Mouse (Mus musculus): ENCODE data around the gene Plod3.

Plod3 gene

DNA sequence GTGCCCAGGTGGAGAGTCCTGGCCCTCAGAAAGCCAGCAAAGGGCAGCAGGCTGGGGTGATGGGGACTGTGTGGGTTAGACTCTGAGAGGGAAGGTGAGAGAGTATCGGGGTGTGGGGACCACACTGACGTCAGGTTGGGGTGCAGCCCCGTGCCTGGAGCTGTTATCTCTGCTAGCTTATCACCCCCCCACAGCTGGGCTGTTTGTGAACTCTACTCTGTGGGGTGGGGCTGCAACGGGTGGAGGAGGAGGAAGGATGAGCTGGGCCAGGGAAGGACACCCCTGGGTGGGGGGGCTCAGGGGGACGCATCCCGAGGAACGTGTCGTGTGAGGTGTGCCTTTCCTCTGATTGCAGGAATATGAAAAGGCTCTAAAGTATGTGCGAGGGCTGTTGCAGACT is 21.6 kb upstream of the Plod3 start:
- peak; percentile 31 for DNase-seq

DNA sequence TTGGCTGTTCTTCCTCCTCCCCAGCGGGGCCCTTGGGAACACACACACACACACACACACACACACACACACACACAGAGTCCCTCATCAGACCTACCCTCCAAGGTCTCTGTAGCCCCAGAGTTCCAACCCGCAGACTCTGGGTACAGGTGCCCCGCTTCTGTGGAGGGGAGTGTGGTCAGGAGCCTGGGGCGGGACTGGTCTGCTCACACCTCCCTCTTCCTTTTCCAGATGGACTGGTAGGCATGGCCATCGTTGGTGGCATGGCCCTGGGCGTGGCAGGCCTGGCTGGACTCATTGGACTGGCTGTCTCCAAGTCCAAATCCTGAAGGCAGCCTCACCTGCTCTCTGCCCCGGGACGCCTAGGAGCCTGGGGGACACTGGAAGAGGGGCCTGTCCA is 21.1 kb upstream of the Plod3 start:
- DNase-seq, result peak; percentile 17

DNA sequence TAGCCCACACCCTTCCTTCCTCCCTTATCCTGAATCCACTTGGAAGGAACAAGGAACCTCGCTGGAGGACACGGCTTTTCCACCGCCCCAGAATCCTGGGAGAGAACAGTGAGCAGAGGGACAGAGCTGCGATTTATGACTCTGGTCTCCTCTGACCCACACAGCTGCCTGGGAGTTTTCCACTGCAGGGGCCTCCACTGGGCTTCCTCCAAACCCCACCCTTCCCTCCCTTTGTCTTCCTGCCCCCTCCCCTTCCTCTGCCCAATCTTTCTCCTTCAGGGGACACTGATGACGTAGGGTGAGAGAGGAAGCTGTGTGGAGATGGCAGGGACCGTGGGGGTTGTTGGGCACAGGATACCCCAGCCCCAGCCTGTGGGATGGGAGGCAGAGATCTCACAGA is 20.5 kb upstream of the Plod3 start, which contains the start of gene Cldn15:
Gene Cldn15 (plus strand): TSS at position 286 of the 400 bp plus-strand sequence.
- DNase-seq, result peak; percentile 12

DNA sequence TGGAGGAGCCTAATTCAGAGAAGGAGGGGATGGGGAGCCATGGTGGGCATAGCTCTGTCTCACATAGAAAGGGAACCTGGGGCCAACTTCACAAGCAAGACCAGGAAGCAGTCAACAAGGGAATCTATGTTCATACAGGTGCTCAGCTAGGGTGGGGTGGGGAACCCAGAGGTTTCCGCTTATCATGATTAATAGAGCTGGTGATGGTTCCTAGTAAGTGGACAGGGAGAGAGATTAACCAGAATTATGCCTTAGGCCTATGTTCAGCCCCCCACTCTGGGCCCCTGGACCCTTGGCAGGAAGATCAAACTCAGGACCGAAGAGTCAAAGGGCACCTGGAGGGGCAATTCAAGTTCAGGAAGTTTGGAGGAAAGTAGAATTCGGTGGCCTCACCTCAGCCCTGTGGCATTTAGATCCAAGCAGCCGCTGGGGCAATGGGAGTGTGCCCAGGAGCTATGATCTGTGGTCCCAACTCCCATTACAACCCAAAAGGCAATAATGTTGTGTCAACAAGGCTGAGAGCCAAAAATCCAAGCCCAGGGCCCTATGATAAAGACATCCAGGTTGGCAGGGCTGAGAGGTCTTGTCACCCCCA is 19.9 kb upstream of the Plod3 start:
- peak; percentile 10 for DNase-seq

DNA sequence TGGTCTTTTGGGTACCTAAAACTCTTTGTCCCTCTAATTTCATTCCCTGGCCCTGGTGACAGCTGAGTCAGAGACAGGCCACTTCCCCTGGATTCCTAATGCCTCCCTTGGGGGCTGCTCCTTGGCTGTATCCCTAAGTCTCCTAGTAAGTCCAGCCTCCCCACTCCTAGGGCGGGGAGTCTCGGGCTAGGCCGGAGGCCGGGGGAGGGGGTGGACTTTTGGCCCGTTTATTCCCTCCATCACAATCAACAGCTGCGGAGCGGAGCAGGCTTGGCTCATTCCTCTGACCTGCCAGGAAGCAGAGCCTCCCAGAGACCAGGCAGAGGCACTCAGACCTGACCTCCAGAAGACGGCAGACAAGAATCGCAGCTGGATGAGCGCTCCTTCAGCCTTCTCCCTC is 19.2 kb upstream of the Plod3 start:
- peak; percentile 8 for DNase-seq

DNA sequence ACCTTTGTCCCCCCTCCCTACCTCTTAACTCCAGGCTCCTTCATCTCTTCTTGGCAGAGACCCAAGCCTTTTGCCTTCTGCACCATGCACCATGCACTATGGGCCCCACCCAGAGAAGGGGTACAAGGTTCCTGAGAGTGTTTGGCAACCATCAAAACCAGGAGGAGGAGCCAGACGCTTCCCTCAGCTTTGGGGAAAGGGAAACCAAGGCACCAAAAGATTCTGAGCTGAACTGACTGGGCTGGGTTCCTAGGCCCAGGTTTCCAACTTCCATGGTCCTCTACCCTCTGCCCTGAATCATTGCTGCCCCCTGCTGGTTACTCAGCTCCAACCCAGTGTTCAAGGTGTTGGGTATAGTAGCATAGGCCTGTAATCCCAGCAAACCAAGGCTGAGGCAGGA is 16.1 kb upstream of the Plod3 start:
- no peak for DNase-seq

DNA sequence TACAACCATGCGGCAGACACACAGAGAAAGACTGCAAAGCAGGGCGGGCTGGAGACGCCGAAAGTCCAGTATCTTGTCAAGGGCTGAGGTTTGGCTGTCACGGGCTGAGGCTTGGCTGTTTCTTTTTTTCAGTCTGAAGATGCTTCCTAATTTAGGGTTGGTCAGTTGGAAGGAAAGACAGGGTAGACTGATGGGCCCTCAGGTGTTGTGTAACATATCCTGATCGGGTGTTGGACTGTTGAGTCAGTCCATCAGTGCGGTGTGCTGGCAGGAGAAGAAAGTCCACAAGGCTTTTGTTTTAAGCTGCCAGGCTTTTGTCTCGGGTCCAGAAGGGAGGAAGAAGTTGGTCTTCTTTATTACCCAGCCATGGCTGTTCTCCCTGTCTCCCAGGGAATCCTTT is 13.1 kb upstream of the Plod3 start:
- DNase-seq, result no peak

DNA sequence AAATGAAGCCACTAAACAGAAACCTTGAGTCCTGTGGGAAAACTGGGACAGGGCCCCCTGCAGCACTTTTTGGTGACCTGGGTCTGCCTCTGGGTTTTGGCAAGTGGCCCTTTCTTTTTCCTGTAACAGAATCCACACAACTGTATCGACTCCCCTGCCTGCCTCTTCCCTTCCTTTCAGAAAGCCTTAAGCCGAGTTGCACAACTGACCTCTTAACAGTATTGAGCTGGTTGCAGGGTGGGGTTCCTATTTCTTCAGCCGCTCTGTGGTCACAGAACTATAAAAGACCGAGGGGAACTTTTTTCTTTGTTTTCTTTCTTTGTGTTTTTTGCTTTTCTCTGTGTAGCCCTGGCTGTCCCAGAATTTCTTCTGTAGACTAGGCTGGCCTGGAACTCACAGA is 9.1 kb upstream of the Plod3 start:
- no peak for DNase-seq

DNA sequence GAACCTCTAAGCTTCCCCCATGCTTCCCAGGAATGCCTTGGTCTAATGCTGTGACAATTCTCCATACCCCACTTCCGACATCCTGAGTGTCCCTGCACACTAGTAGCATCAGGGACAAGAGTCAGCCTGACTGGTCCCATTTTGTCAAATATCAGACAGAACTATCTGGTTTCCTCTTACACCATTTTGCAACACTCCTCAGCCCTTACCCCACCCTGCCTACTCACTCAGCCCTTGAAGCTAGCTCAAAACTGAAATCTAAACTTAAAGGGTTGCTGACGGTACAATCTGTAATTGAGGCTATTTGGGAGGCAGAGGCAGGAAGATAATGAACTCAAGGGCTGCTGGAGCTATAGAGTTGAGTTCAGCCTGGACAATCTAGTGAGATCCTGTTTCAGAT is 7.1 kb upstream of the Plod3 start:
- DNase-seq, result no peak

DNA sequence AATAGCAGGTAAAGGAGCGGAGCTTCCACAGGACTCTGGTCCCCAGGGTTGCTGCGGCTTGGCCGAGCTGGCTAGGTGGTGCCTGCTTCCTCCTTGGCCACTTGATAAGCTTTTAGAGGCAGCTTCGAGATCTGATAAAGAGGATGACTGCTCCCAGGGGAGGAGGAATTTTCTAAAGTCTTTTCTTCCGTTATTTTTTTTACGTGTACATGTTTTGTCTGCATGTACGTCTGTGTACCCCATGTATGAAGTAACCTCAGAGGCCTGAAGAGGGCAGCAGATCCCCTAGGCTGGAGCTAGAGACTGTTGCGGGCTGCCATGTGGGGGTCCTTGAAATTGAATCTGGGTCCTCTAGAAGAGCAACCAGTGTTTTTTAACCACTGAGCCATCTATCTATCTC is 5.8 kb upstream of the Plod3 start:
- DNase-seq, result no peak

DNA sequence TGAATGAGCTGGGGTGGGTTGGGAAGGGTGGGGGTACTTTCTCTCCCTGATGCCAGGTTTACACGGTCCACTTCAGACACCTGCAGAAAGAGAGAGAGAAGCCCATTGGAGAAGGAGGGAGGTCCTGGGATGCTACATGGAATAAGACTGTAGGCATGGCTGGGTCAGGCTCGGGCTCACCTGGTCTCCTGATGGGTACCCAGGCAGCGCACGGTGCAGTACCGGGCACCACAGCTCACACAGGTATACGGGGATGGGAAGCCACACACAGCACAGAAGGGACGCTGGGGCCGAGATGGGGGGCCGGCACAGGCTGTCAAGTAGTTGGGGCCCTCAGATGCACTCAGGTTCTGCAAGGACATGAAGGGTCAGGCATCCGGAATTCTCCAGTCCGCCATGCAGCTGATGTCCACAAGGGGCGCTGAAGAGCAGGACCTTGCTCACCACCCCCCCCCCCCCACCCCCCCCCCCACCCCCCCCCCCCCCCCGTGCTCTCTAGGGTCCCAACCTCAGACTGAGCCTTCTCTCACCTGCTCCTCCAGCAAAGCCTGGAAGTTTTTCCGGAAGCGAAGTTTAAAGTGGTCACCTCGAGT is 4.4 kb upstream of the Plod3 start:
- DNase-seq, result peak; percentile 45

DNA sequence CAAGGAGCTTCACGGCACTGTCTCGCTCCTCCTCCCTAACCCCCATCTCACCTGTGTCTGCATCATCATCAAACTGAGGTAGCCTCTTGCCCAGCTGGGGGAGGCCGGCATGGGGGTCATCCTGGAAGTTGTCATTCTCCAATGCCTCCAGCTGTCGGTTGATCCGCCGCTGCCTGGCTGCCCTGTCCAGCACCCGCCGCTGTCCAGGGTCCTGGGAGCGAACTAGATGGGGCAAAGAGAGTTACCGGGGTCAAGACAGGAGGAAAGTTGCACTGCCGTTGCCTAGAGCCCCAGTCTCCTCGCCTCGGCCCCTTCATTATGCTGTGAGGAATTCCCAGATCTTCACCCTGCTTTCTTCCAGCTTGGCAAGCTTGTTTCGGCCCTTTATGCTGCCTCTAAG is 2.0 kb upstream of the Plod3 start:
- peak; percentile 23 for DNase-seq

DNA sequence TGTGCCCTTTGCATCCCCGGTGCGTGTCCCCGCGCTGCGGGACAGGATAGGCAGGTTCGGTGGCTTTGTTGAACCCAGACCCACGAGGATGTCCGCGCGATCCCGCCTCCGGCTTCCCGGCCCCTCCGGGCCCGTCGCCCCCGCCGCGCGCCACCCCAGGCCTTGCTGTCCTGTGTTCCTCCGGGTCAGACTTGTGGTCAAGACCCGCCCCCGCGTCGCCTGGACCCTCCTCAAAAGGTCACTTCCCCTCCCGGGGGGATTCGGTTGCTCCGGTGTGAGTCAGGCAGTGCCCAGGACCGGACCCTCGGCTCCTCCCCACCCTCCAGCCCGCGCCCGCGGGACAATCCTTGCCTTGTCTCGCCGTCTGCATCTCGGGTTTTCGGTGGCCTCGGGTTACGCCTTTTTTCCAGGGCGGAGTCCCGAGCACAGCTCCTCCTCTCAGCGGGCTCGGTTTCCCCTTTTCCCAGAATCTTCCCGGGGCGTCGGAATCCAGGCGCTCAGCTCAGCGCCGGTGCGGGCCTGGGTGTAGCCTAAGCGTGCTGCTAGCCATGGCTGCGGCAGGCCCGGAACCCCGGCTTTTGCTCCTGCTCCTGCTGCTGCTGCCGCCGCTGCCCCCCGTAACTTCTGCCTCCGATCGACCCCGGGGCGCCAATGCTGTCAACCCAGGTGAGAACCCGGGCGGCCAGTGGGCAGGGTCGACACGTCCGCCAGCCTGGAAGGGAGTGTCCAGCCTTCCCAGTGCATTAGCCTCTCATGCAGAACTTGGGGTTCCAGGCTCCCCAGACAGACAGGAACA is 517 bp downstream of the Plod3 start:
- peak; percentile 85 for DNase-seq

DNA sequence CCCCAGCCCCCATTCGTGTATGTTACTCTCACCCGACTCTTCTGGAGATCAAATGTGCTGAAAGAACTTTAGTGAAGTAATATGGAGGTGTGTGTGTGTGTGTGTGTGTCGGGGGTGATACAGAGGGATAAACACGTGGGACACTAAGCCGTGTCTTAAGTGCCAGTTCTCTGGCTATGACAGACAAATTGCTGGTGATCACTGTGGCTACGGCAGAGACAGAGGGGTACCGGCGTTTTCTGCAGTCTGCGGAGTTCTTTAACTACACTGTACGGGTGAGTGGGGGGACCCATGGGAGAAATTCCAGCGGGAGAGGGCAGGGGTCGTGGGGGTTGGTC is 1.1 kb downstream of the Plod3 start, which contains the start of gene Znhit1:
Gene Znhit1 (minus strand): TSS at position 88 of the 338 bp plus-strand sequence.
- no peak for DNase-seq

DNA sequence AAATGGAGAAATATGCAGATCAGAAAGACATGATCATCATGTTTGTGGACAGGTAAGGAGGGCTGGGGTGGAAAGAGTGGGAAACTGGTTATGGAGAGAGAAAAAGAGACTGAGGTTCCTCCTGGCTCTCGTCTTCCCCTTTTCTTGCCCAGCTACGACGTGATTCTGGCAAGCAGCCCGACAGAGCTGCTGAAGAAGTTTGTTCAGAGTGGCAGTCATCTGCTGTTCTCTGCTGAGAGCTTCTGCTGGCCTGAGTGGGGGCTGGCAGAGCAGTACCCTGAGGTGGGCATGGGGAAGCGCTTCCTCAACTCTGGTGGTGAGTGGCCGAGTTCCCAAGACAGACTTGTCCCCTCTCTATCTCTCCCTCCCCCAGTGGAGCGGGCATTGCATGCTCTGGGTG is 1.6 kb downstream of the Plod3 start:
- peak; percentile 46 for DNase-seq

DNA sequence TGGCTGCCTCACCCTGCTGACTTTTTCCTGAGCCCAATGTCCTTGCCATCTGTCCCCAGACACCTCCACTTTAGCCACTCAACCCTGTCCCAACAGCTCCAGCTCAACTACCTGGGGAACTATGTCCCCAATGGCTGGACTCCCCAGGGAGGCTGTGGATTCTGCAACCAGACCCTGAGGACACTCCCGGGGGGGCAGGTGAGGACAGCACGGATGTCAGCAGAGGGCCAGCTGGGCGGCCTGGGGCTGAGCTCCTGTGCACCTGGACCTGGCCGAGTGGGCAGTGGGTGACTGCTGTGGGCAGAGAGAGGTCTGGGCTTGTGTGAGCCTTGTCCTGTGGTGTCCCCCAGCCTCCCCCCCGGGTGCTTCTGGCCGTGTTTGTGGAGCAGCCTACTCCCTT is 3.0 kb downstream of the Plod3 start:
- DNase-seq, result peak; percentile 31

DNA sequence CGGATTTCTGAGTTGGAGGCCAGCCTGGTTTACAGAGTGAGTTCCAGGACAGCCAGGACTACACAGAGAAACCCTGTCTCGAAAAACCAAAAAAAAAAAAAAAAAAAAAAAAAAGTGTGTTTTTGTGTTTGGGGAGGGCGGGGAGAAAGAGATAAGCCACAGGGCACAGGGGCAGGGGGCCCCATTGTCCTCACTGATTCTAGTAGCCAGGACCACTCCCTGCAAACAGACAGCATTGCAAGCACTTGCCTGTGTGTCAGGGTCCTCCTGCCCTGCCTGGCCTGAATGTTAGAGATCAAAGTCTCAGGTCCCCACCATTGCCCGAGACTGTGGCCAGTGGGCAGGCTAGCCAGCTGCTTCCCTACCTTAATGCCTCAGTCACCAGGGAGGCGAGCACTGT is 12.6 kb downstream of the Plod3 start:
- DNase-seq, result no peak

DNA sequence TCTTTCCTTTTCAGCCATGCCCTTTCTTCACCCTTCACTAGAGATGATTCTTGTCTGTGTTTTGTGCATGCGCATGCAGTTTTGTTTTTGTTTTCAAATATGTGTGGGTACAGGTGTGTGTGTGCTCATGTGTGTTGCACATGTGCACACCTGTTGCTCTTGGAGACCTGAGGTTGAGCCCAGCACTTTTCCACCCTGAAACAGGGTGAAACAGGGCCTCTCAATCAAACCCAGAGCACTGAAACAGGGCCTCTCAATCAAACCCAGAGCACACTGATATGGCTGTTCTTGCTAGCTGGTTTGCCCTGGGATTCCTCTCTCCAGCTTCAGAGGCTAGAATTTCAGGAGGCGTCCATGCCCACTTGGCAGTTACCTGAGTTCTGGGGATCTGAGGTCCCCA is 13.8 kb downstream of the Plod3 start:
- DNase-seq, result no peak

DNA sequence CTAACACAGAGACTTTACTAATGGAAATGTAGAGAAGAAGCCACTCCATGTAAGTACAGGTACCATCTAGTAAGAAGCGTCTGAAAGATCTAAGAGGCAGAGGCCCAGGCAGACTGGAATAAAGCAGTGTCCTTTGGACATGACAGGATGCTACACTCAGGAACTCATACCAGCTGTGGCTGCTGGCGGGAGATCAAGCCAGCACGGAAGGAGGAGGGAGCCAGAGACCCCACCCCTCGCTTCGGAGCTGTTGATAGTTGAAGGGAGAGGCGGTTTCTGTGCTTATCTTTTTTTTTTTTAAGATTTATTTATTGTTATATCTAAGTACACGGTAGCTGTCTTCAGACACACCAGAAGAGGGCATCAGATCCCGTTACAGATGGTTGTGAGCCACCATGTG is 20.5 kb downstream of the Plod3 start:
- no peak for DNase-seq

DNA sequence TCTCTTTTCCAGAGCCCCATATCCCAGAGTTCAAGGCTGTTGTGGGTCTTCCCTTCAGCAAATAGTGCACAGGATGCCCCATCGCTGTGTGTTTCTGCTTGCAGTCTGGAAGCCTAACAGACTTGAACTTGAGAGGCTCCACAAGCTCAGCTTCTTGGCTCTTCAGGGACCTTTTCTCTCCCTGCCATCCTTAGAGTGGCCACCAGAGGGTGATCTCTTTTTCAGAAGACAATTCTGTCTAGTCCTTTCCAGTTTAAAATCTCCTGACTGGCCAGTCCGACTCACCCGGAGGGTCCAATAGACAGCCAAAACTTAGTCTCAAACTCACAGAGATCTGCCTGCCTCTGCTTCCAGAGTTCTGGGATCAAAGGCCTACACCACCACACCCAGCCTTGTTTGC is 23.2 kb downstream of the Plod3 start:
- peak; percentile 40 for DNase-seq

DNA sequence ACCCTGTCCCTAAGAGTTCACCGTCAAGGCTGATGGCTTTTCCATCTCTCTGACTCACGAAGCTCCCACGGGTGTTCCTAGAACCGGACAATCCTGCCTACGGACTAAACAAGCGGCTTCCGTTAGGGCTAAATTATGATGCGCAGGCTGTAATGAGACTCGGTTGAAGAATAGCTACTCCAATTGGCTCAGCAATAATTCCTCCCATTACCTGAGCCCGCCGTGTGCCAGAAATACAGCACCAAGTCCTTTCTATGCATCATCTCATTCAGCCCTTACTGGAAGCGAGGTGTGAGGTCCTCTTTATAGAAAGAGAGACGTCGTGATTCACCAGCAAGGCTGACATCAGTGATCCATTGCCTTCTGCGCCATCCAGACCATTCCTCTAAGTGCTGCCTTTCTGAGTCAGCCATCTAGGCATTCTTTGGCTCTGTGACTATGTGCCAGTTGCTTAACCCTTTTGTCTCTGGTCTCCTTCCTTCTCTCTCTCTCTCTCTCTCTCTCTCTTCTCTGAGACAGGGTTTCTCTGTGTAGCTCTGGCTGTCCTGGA is 25.7 kb downstream of the Plod3 start:
- no peak for DNase-seq

DNA sequence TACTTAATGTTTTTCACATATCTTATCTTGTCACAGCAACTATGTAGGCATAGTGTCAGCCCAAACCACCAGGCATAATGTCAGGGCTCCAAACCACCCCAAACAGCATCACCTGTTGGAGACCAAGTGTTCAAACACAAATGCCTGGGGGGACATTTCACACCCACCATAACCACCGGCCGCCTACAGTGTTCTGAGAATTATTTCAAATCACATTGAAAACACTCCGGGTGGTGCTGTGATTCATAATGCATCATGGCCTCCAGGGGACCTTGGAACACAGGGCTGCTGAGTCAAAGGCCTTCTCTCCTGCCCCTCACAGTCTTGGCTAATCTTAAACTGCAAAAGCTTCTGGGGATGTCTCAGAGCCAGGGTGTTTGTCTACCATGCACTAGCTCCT is 29.1 kb downstream of the Plod3 start:
- DNase-seq, result no peak

DNA sequence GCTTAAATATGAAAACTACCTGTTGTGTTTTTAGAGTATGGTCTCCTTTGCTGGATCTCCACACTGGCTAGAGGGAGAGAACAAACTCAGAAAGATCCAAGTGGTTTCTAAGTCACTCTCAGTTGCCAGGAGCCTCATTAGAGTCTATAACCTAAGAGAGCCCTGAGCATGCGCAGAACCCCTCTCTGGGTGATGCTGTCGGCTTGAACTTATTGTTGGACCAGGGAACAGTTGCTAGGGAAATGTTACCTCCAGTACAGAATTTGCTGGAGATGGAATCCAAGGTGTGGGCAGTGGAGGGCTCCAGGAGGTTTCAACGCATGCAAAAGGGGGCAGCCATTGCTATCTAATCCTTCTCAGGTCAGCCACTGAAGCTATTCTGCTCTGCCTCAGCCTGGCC is 37.5 kb downstream of the Plod3 start:
- DNase-seq, result no peak

DNA sequence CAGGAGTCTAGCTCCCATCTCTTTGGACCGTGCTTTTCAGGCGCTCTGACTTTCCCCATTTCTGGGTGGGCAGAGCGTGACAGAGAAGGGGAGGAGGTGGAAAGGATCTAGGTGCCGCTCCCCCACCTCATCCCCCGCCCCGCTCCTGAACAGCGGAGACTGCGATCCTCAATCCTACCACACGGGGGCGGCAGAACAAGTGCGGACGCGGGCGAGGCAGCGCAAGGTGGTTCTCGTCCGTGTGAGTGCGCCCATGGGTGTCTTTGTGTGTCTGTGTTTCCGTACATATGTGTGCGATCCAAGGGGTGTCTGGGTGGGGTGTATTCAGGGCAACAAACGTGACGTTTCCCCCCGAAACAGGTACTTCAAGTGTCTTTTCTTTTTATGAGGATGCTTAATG is 38.3 kb downstream of the Plod3 start:
- peak; percentile 74 for DNase-seq

All from cerebellum, adult 9-10 months (tissue).